Mouse (Mus musculus) liver, embryonic 14.5 days (tissue): Measurements from ENCODE around the gene Cck.

Experiments used
- CTCF ChIP-seq: IDR thresholded peaks from 2 replicates; pipeline ENCODE4 v1.5.1; 2016; ENCODE audit warnings: antibody characterized with exemption, low read depth, control low read depth
- EP300 ChIP-seq: IDR thresholded peaks from 2 replicates; pipeline ENCODE4 v1.6.1; 2016; ENCODE audit warnings: antibody characterized with exemption, low read depth

GRCm38 (mm10) chr9:121459950-121460349 is 35.5 kb downstream of the Cck start:
- TF ChIP-seq CTCF (no peak), EP300 (no peak)
